Mouse (Mus musculus) MEL (cell line): Measurements from ENCODE around the gene Aip. TPM values are rescaled to one million over a fixed set of nuclear protein-coding genes. Genes with fewer than 3 reads are reported as not detected.
A peak's percentile ranks its signal among the peaks of the same experiment; 100 is the strongest.
"Not testable (repeated sequence)": the region's sequence is repeated elsewhere in the genome, so short reads cannot be mapped to it uniquely, and the experiment has no call there.

Experiments used
- DNase-seq: peaks from one replicate; pipeline ENCODE4 v3.0.0; 2011; ENCODE audit warnings: low read depth, low spot score
- H3K27ac ChIP-seq: 2 replicates; pipeline ENCODE4 v1.5.1; 2012; ENCODE audit warnings: low read depth, mild to moderate bottlenecking, control low read depth, low read length, moderate library complexity; ENCODE audit not compliant: control insufficient read depth
- H3K27me3 ChIP-seq, 2 experiments: fragments of 150-350 bp in 1 of 2; sonication (generic) in 1 of 2; 2 replicates each; pipeline ENCODE4 v1.6.1; 2012; ENCODE audit warnings: low read length in 2 of 2, mild to moderate bottlenecking in 2 of 2, improper control_type of control experiment in 1 of 2, moderate library complexity in 1 of 2; ENCODE audit not compliant: insufficient read depth in 2 of 2, control insufficient read depth in 1 of 2
- H3K36me3 ChIP-seq, 2 experiments: 2 replicates each; pipeline ENCODE4 v1.6.1; 2012 to 2014; ENCODE audit warnings: low read length in 2 of 2, improper control_type of control experiment in 1 of 2, inconsistent platforms in 1 of 2, mild to moderate bottlenecking in 1 of 2; ENCODE audit not compliant: insufficient read depth in 2 of 2, control insufficient read depth in 1 of 2
- H3K4me1 ChIP-seq, 2 experiments: fragments of 150-350 bp in 1 of 2; sonication (generic) in 1 of 2; 2 replicates each; pipeline ENCODE4 v1.6.1; 2012; ENCODE audit warnings: low read length in 2 of 2, improper control_type of control experiment in 1 of 2, mild to moderate bottlenecking in 1 of 2; ENCODE audit not compliant: insufficient read depth in 2 of 2, control insufficient read depth in 1 of 2
- H3K4me3 ChIP-seq, 2 experiments: fragments of 150-350 bp in 1 of 2; sonication (generic) in 1 of 2; 2 replicates each; pipeline ENCODE4 v1.5.1; 2012; ENCODE audit warnings: low read depth in 2 of 2, low read length in 2 of 2, mild to moderate bottlenecking in 2 of 2, moderate library complexity in 2 of 2, control low read depth in 1 of 2, improper control_type of control experiment in 1 of 2; ENCODE audit not compliant: control insufficient read depth in 1 of 2, insufficient read depth in 1 of 2
- H3K79me2 ChIP-seq: 2 replicates; pipeline ENCODE4 v1.6.1; 2012; ENCODE audit warnings: mild to moderate bottlenecking, low read length, moderate library complexity; ENCODE audit not compliant: control insufficient read depth, poor library complexity, insufficient read depth
- H3K9ac ChIP-seq: 2 replicates; pipeline ENCODE4 v1.6.1; 2012; ENCODE audit warnings: low read depth, mild to moderate bottlenecking, control low read depth, low read length, moderate library complexity; ENCODE audit not compliant: control insufficient read depth, poor library complexity, severe bottlenecking
- H3K9me3 ChIP-seq: fragments of 150-350 bp; sonication (generic); replicated peaks from 2 replicates; pipeline ENCODE4 v1.6.1; 2012; ENCODE audit warnings: mild to moderate bottlenecking, low read length, improper control_type of control experiment, moderate library complexity; ENCODE audit not compliant: insufficient read depth
- CHD1 ChIP-seq: IDR thresholded peaks from 2 replicates; pipeline ENCODE4 v1.6.1; 2012; ENCODE audit warnings: low read depth, mild to moderate bottlenecking, inconsistent platforms, low read length, improper control_type of control experiment
- CTCF ChIP-seq, 3 experiments: IDR thresholded peaks in 2 of 3; conservative IDR thresholded peaks in 1 of 3; 2 replicates each; pipeline ENCODE4 v1.5.1; 2011 to 2012; ENCODE audit warnings: low read length in 3 of 3, low read depth in 2 of 3, mild to moderate bottlenecking in 2 of 3, improper control_type of control experiment in 1 of 3, inconsistent platforms in 1 of 3, mixed read lengths in 1 of 3, moderate library complexity in 1 of 3; ENCODE audit not compliant: control insufficient read depth in 1 of 3, insufficient read depth in 1 of 3, poor library complexity in 1 of 3, severe bottlenecking in 1 of 3
- ELF1 ChIP-seq: IDR thresholded peaks from 2 replicates; pipeline ENCODE4 v1.6.1; 2014; ENCODE audit warnings: low read depth, mild to moderate bottlenecking, inconsistent platforms, low read length, improper control_type of control experiment, moderate library complexity
- ETS1 ChIP-seq: IDR thresholded peaks from 2 replicates; pipeline ENCODE4 v1.6.1; 2012; ENCODE audit warnings: low read depth, mild to moderate bottlenecking, inconsistent platforms, low read length, improper control_type of control experiment, moderate library complexity
- JUND ChIP-seq: IDR thresholded peaks from 2 replicates; pipeline ENCODE4 v1.6.1; 2011; ENCODE audit warnings: low read depth, mild to moderate bottlenecking, improper control_type of control experiment, low read length
- KAT2A ChIP-seq: conservative IDR thresholded peaks from 2 replicates; pipeline ENCODE4 v1.6.1; 2012; ENCODE audit warnings: low read depth, low read length, improper control_type of control experiment, inconsistent platforms
- MAFK ChIP-seq: IDR thresholded peaks from 2 replicates; pipeline ENCODE4 v1.6.1; 2011; ENCODE audit warnings: low read depth, mild to moderate bottlenecking, low read length, improper control_type of control experiment, borderline replicate concordance
- MAZ ChIP-seq: IDR thresholded peaks from 2 replicates; pipeline ENCODE4 v1.6.1; 2012; ENCODE audit warnings: low read depth, mild to moderate bottlenecking, inconsistent platforms, low read length, improper control_type of control experiment
- MEF2A ChIP-seq: IDR thresholded peaks from 2 replicates; pipeline ENCODE4 v1.6.1; 2014; ENCODE audit warnings: low read depth, mild to moderate bottlenecking, inconsistent platforms, low read length, improper control_type of control experiment; ENCODE audit not compliant: poor library complexity, insufficient replicate concordance, severe bottlenecking; ENCODE audit errors: extremely low read depth
- MXI1 ChIP-seq: IDR thresholded peaks from 2 replicates; pipeline ENCODE4 v1.6.1; 2011; ENCODE audit warnings: mild to moderate bottlenecking, low read depth, low read length, improper control_type of control experiment
- MYB ChIP-seq: IDR thresholded peaks from 2 replicates; pipeline ENCODE4 v1.6.1; 2011; ENCODE audit warnings: mild to moderate bottlenecking, low read depth, low read length, improper control_type of control experiment
- MYC ChIP-seq: IDR thresholded peaks from 2 replicates; pipeline ENCODE4 v1.6.1; 2011; ENCODE audit warnings: low read depth, mild to moderate bottlenecking, low read length, improper control_type of control experiment, moderate library complexity
- NRF1 ChIP-seq: IDR thresholded peaks from 2 replicates; pipeline ENCODE4 v1.6.1; 2014; ENCODE audit warnings: low read depth, mild to moderate bottlenecking, inconsistent platforms, low read length, improper control_type of control experiment, moderate library complexity; ENCODE audit not compliant: poor library complexity, insufficient read depth, severe bottlenecking
- POLR2A ChIP-seq, 2 experiments: IDR thresholded peaks; 2 replicates each; pipeline ENCODE4 v1.6.1; 2011 to 2012; ENCODE audit warnings: low read length in 2 of 2, mild to moderate bottlenecking in 2 of 2, control low read depth in 1 of 2, improper control_type of control experiment in 1 of 2, low read depth in 1 of 2, moderate library complexity in 1 of 2; ENCODE audit not compliant: control insufficient read depth in 1 of 2, insufficient read depth in 1 of 2, poor library complexity in 1 of 2
- POLR2AphosphoS5 ChIP-seq: IDR thresholded peaks from 2 replicates; pipeline ENCODE4 v1.6.1; 2012; ENCODE audit warnings: low read depth, borderline replicate concordance, mild to moderate bottlenecking, inconsistent platforms, low read length, moderate library complexity, mixed read lengths
- RAD21 ChIP-seq: IDR thresholded peaks from 2 replicates; pipeline ENCODE4 v1.6.1; 2011; ENCODE audit warnings: mild to moderate bottlenecking, low read depth, low read length, improper control_type of control experiment
- RCOR1 ChIP-seq: IDR thresholded peaks from 2 replicates; pipeline ENCODE4 v1.6.1; 2012; ENCODE audit warnings: low read depth, mild to moderate bottlenecking, inconsistent platforms, low read length, improper control_type of control experiment
- SIN3A ChIP-seq: IDR thresholded peaks from 2 replicates; pipeline ENCODE4 v1.6.1; 2012; ENCODE audit warnings: low read length, improper control_type of control experiment, inconsistent platforms
- SMC3 ChIP-seq: IDR thresholded peaks from 2 replicates; pipeline ENCODE4 v1.6.1; 2011; ENCODE audit warnings: low read depth, low read length, improper control_type of control experiment
- USF1 ChIP-seq: IDR thresholded peaks from 2 replicates; pipeline ENCODE4 v1.6.1; 2014; ENCODE audit warnings: low read depth, mild to moderate bottlenecking, inconsistent platforms, low read length, improper control_type of control experiment, moderate library complexity
- USF2 ChIP-seq, 2 experiments: IDR thresholded peaks; 2 replicates each; pipeline ENCODE4 v1.6.1; 2011 to 2012; ENCODE audit warnings: improper control_type of control experiment in 2 of 2, low read length in 2 of 2, borderline replicate concordance in 1 of 2, inconsistent platforms in 1 of 2, low read depth in 1 of 2, mild to moderate bottlenecking in 1 of 2; ENCODE audit not compliant: insufficient read depth in 1 of 2
- ZKSCAN1 ChIP-seq: IDR thresholded peaks from 2 replicates; pipeline ENCODE4 v1.6.1; 2012; ENCODE audit warnings: low read depth, mild to moderate bottlenecking, inconsistent platforms, low read length, improper control_type of control experiment, moderate library complexity
- polyA plus RNA-seq, 2 experiments: library from polyadenylated mRNA; stranded (reverse) in 1 of 2; unstranded in 1 of 2; fragments of >175 nt in 1 of 2; fragments of >200 nt in 1 of 2; gene quantifications; 2 replicates each; pipeline versions ENCODE4 v1.2.1 to v1.2.4; 2012; ENCODE audit warnings: low replicate concordance in 2 of 2, low read depth in 1 of 2; ENCODE audit not compliant: insufficient read length in 2 of 2, insufficient read depth in 1 of 2, missing spikeins in 1 of 2
- total RNA-seq: library from RNA; depleted of rRNA; stranded (reverse); fragments of 300-350 nt; gene quantifications from 2 replicates; pipeline ENCODE4 v1.2.3, GENCODE M21; 2012

Aip gene
- total and polyA plus RNA-seq, 3 experiments: 37.8 to 101 TPM; not detected in 1

DNA sequence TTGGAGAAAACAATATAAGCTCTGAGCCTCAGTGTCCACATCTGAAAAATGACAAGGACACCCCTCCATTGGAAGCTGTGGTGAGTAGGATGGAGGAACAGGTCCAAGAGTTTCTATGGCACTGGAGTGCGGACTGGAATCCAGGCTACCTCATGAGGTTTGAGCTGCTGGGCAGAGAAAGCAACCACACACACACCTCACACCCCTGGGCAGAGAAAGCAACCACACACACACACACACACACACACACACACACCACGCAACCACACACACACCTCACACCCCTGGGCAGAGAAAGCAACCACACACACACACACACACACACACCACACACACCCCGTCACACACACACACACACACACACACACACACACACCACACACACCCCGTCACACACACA lies 390 bp downstream of the Aip start:
- not testable (repeated sequence) for H3K79me2 ChIP-seq, H3K9me3 ChIP-seq, H3K27me3 ChIP-seq
- Histone ChIP-seq H3K9ac (peak overlapping the region; percentile 68), H3K36me3 (peaks cover 0 to 33% of the 10 kb centered on the region in 2 experiments; a peak in 2 of 4 replicates), H3K4me3 (peak overlapping the region; percentile 39 to 65), H3K27ac (peak overlapping the region; percentile 63), H3K4me1 (peaks cover 19 to 24% of the 10 kb centered on the region in 2 experiments)
- peak; percentile 55 for DNase-seq
- TF ChIP-seq MYC: 0 out of 2 replicates have a peak, but pooled peaks have one; percentile 10

DNA sequence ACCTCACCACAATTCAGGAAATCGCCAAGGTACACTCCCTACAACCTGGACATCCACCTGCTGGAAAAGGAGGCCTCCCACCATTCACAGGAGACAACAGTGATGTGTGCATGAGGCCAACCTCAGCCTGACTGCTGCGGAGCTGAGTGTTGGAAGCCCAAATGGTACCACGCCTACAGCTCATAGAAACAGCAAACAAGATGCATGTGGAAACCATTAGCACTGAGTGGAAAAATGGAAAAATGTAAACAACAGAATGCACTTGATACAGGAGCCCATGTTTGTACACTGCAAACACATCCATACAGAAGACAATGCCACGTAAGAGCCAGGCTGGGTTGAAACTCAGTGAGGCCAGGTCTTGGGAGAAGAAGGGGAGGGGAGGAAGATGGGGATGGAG lies 1.2 kb downstream of the Aip start:
- H3K27ac ChIP-seq: peak overlapping the region; percentile 95
- no peaks in the 10 kb centered on the region for H3K9me3 ChIP-seq
- no peak overlapping the region for H3K4me3 ChIP-seq
- peaks cover 7% of the 10 kb centered on the region for H3K79me2 ChIP-seq
- H3K36me3 ChIP-seq: peaks cover 0 to 41% of the 10 kb centered on the region in 2 experiments; a peak in 2 of 4 replicates
- peak; percentile 17; the same call in 1 of the 2 replicates for TF ChIP-seq CHD1
- TF ChIP-seq MYB: no peak
- 0 out of 2 replicates have a peak, but pooled peaks have one; percentile 2 for TF ChIP-seq SIN3A
- 0 out of 2 replicates have a peak, but pooled peaks have one; percentile 19 for TF ChIP-seq MXI1
- TF ChIP-seq MAZ: no peak
- peak; percentile 30 for DNase-seq
- H3K4me1 ChIP-seq: peaks cover 25 to 27% of the 10 kb centered on the region in 2 experiments
- H3K27me3 ChIP-seq: no peaks in the 10 kb centered on the region
- H3K9ac ChIP-seq: peak overlapping the region; percentile 64; the same call in 1 of the 2 replicates

DNA sequence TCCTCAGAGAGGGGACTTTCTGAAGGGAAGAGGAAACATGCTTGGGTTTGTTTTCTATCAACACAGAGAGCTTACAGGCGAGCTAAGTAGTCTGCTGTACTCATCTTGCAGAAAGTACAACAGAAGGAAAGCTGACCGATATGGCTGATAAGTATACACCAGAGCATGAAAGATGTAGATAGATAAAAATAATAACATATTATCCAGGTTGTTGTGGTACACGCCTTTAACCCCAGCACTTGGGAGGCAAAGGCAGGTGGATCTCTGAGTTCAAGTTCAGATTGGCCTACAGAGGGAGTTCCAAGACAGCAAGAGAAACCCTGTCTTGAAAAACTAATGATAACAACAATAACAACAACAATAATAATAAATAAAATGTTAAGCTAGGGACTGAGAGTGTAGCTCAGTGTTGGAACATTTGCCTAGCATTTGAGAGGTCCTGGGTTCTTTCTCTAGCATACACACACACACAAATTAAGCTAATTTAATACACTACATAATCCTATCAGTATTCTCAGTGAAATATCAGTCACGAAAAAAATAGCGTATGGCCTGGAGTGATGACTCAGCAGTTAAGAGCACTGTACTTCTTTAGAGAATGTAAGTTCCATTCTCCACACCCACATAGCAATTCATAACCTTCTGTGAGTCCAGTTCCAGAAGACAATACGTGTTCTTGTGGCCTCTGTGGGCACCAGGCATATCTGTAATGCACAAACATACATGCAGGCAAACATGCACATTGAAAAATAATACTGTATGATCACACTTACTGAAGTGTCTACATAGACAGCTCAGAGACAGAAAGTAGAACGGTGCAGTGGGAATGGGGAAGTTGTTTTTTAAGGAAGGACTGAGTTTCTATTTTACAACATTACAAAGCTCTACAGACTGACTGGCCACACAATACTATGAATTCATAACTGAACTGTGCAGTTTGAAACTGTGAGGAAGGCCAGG lies 3.0 kb downstream of the Aip start:
- DNase-seq: peak; percentile 88
- peak overlapping the region; percentile 35 to 53 for H3K4me3 ChIP-seq
- peaks cover 0 to 41% of the 10 kb centered on the region in 2 experiments; a peak in 2 of 4 replicates for H3K36me3 ChIP-seq
- H3K27me3 ChIP-seq: no peaks in the 10 kb centered on the region
- H3K27ac ChIP-seq: peak overlapping the region; percentile 95
- peak overlapping the region; percentile 64 for H3K9ac ChIP-seq
- H3K79me2 ChIP-seq: peaks cover 7% of the 10 kb centered on the region
- no peaks in the 10 kb centered on the region for H3K9me3 ChIP-seq
- H3K4me1 ChIP-seq: peaks cover 25 to 27% of the 10 kb centered on the region in 2 experiments
- TF ChIP-seq MAFK: peak; percentile 99
- TF ChIP-seq RCOR1: peak; percentile 58; the same call in 1 of the 2 replicates
- TF ChIP-seq USF1: no peak
- peak; percentile 68; the same call in 1 of the 2 replicates for TF ChIP-seq MYC
- TF ChIP-seq MEF2A: no peak
- peak; percentile 42 for TF ChIP-seq RAD21
- no peak for TF ChIP-seq USF2 (IDR thresholded peaks at IDR 0.05; ENCODE audit: borderline replicate concordance in 1 of 2, insufficient read depth in 1 of 2, low read depth in 1 of 2, low read length in 2 of 2)
- no peak for TF ChIP-seq ZKSCAN1
- TF ChIP-seq CTCF (IDR thresholded peaks at IDR 0.05 in 2 of 3, conservative IDR thresholded peaks at IDR 0.05 in 1 of 3; ENCODE audit: control insufficient read depth in 1 of 3, insufficient read depth in 1 of 3, low read depth in 2 of 3, low read length in 3 of 3, poor library complexity in 1 of 3, severe bottlenecking in 1 of 3): peak in 1 of 3 experiments; percentile 32; a peak in 2 of 6 replicates
- TF ChIP-seq NRF1: no peak
- no peak for TF ChIP-seq SMC3
- TF ChIP-seq ETS1: peak; percentile 68
- TF ChIP-seq JUND: 0 out of 2 replicates have a peak, but pooled peaks have one; percentile 43
- no peak for TF ChIP-seq MYB
- TF ChIP-seq KAT2A: no peak
- 0 out of 4 replicates have a peak, but pooled peaks of 1 of the 2 experiments have one; percentile 35 for TF ChIP-seq POLR2A (IDR thresholded peaks at IDR 0.05; ENCODE audit: control insufficient read depth in 1 of 2, insufficient read depth in 1 of 2, low read depth in 1 of 2, low read length in 2 of 2, poor library complexity in 1 of 2)
- TF ChIP-seq POLR2AphosphoS5: no peak
- no peak for TF ChIP-seq ELF1
